Mouse (Mus musculus): ENCODE results near the gene Rpl41.
"Not testable (repeated sequence)": the region's sequence is repeated elsewhere in the genome, so short reads cannot be mapped to it uniquely, and the experiment has no call there.

Gene Rpl41

DNA sequence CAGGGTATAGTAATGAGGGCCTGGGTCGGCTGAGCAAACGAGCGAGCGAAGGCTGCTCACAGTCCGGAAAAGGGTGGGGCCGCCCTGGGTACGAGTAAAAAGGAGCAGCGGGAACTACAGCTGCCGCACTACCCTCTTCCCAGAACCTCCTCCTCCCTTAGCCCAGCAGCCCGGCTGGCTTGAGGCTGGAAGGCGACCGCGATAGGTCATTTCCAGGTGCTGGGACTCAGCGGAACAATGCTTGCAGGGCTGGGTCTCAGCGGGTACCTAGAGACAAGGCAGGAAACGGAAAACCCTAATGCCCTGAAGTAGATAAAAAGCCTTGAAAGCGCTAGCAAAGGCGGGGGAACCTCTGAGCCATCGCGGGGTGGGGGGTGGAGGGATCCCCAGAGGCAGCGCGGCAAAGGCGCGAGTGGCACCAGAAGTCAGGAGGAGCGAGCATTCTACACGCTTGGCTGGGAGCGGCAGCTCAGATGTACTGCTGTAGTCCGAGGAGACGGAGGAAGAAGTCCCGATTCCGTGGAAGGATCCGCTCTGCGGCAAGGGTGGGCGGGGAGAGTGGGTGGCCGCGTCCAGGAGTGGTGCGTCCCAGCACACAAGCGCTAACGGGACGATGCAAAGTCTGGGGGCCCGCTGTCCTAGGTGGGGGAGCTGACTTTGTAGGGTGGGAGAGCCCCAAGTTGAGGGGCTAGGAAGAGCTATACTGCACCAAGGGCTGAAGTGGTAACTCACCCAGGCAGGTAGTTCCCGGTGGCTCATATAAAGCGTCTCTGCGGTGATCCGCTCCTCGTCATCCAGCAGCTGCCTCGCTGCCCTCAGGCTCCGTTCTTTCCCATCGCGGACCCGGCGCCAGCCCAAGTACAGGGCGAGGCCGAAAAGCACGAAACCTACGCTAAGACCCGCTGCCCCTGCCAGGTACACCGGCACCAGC is 24.1 kb downstream of the Rpl41 start:
- DNase-seq (ENCODE audit: low spot score): no peak

DNA sequence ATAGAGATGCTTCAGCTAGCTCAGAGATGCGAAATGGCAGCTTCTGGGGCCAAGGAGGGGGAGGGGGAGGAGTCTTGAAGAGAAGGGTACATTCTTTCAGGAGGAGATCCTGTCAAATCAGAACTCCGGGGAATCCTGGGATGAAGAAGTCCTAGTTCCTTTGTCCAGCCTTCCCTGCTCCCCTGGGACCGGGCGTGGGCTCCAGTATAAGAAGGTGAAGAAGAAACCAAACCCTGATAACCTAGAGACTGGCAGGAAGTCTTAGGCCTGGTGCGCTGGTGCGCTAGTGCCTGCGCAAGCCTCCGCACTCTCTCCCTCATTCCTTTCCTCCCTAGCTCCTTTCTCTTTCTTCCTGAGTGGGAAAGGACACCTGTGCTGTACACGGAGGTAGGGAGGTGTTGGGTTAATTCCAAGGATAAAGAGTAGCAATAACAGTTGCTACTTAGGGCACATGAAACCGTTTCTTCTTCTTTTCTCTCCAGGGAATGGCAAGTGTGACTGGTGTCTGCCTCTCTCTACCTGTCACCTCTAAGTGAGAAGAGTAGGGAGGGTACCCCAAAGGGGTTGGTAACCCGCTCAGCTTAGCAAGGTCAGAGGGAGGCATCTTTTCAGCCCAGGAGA is 24.9 kb downstream of the Rpl41 start:
- no peak for DNase-seq (ENCODE audit: low spot score)

DNA sequence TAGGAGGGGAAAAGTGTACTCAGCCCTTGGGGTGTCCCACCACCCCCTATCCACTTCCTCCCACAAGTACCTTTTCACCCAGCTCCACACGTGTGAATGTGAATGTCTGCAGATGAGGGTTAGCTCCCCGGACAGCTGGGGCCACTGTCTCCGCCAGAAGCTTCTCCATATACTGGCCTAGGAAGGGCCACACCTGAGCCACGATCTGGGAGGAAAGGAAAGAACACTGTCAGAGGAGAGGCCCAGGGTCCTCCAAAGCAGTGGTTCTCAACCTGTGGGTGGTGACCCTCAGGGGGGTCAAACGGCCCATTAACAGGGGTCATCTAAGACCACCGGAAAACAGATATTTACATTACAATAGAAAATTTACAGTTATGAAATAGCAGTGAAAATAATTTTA is 26.8 kb downstream of the Rpl41 start:
- no peak for DNase-seq (ENCODE audit: low spot score)

DNA sequence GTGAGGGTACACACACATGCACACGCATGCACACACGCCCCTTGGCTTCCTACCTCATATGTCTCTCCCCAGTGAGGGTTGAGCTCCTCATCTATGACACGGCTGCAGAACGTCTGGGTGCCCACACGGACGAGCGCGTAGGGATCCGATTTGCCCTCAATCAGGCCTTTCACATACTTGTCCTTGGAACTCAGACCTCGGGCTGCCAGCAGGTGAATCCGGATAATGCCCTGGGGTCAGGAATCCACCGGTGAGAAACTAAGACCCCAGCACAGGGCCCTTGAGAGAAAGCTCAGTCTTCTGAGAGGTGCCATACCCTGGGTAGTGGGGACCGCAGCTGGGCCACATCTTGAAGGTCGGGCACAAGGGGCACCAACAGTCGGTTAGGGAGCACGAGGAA is 28.5 kb downstream of the Rpl41 start:
- DNase-seq (ENCODE audit: low spot score): no peak

DNA sequence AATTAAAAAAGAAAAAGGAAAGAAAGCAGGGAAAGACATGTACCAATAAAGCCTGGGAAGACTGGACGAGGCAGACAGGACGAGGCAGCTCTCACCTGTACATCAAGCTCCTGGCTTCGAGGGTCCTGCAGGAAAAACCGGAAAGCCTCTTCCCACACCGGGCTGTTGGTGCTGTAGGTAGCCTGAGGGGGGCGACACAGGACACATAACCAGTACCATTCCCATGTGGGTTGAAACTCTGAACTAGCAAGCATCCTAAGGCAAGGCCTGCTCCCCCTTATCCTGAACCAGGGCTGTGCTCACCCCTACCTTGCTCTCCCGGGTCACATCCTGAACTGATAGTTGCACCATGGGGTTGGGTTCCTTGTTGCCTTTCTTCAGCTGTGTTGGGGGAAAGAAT is 30.3 kb downstream of the Rpl41 start:
- DNase-seq (ENCODE audit: low spot score): no peak

DNA sequence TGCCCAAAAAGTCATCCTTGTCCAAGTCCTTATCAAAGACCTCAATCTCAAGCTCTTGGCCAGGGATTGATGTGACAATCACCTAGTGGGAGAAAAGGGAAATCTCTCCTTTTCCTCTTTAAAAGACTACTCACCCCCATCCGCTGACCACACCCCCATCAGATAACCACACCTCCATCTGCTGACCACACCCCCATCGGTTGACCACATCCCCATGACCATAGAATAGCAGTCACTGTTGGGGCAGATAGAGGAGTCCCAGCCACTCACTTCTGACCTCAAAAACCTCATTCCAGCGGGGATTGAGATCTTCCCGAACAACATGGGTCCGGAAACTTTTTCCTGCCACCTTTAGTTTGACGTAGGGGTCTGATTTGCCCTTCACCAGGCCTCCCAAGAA is 32.4 kb downstream of the Rpl41 start:
- DNase-seq (ENCODE audit: low spot score): no peak

DNA sequence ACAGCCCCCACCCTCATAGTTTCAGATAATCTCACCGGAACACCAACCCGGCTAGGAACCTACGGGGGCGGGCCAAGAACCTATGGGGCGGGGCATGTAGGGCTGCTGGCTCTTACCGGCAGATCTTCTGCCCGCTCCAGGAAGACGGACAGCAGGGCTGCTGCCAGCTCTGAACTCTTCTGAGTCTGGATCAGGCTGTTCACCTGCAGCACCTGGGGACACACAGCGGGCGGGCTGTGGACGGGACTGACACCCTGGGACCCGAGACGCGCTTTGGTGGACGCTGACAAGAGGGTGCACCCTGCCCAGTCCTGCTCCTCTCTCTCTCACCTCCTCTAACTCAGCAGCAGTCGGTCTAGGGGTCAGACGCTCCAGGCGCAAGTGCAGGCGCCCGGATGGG is 33.1 kb downstream of the Rpl41 start:
- no peak for DNase-seq (ENCODE audit: low spot score)

DNA sequence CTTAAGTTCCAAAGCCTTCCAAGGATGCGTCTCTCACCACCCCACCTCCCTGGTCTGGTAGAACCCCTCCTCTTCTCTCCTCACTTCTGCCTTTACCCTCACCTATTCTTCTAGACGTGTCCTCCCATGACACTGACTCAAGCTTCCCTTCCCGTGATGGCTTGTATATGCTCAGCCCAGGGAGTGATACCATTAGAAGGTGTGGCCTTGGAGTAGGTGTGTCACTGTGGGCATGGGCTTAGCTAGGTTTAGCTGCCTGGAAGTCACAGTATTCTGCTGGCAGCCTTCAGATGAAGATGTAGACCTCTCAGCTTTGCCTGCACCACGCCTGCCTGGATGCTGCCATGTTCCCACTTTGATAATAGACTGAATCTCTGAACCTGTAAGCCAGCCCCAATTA is 34.1 kb downstream of the Rpl41 start:
- no peak for DNase-seq (ENCODE audit: low spot score)

DNA sequence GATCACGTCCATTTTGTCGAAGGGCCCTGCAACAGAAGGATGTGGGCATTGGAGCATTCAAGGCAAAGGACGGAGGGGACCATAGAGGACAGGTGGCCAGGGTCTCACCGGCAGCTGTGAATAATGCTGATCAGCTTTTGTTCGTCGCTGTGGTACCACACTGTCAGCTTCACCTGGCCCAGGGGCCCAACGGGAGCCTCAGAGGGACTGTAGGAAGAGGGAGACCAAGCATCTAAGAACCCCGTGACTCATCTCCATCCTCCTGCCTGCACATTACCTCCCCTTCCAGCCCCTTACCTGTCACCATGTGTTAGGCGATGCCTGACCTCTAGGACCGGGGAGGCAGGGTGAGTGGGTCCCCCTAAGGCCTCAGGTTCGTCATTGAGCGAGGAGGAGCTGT is 37.3 kb downstream of the Rpl41 start:
- DNase-seq (ENCODE audit: low spot score): no peak

DNA sequence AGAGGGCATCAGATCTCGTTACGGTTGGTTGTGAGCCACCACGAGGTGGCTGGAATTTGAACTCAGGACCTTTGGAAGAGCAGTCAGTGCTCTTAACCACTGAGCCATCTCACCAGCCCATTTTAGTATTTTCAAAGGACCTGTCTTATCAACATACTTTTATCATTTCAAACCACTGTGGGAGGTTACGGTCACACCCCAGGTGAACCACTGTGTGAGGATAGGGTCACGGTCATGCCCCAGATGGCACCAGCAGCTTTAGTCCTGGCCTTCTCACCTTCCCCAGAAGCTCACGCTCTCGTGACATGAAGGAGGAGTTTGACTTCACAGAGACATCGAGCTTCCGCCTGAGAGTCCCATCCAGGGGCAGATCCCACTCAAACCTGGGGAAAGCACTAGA is 37.9 kb downstream of the Rpl41 start:
- no peak for DNase-seq (ENCODE audit: low spot score)

DNA sequence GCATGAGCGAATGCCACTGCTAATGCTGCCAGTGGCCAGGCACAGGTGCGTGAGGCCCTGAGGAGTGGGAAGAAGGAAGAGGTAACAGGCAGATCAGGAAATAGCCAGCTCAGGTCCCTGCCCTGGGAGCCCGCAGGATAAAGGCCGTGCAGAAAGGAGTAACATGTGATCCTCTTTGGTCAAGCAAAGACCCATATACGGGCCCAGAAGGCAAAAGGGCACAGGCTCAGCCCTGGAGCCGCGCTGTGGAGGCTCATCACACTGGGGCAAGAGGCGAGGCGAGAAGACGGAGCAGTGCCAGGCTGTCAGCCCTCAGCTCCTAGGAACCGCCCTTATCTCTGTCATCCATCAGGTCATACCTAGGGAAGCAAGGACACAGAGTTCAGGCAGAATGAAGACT is 38.8 kb downstream of the Rpl41 start:
- no peak for DNase-seq (ENCODE audit: low spot score)

DNA sequence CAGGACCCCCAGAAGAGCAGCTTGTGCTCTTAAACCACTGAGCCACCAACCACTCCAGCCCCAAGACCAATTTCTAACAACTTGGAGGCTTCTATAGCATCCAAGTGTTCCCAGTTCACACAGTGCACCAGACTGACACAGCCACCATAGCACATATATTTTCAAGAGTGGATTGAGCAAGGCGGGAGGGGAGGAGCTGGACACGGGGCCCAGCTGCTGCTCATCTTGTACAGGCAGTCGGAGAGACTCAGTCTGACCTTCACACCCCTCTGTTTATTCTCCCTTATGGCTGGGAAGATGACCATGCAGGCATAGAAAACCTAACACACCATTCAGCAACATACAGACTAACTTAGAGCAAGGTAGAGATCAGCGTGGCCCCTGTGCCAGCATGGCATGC is 39.3 kb downstream of the Rpl41 start:
- DNase-seq (ENCODE audit: low spot score): no peak

DNA sequence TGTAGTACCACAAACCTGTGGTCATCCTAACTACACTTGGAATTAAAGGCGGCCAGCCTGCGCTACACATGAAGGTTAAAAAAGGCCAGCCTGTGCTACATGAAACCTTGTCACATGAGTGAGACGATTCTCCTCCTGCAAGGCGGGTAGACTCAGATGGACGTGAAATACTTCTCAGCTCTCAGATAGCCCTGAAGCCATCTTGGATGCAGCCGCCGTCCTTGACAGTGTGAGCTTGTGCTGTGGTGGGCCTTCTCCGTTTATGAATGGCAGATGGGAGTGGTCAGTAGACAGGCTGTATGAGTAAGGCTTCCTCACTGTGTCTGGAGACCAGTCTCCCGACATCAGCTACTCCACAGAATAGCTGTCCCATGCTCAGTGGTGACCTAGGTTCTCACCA is 39.9 kb downstream of the Rpl41 start:
- no peak for DNase-seq (ENCODE audit: low spot score)

DNA sequence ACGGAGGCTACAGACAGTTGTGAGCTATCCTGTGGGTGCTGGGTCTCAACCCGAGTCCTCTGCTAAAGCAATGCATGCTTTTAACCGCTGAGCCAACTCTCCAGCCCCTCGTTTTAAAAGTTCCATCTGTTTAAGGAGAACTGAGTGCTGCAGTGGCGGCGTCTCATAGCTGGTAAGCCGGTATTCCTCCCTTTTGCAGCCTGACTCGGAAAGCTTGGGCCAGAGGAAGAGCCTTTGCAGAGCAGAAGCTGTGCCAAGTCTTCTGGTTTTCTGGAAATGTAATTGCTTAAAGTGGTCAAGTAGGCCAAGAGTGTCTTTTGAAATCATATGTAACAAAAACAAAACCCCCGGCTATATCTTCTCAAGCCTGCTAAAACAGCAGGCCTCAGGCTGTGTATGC is 40.8 kb downstream of the Rpl41 start:
- DNase-seq (ENCODE audit: low spot score): no peak

DNA sequence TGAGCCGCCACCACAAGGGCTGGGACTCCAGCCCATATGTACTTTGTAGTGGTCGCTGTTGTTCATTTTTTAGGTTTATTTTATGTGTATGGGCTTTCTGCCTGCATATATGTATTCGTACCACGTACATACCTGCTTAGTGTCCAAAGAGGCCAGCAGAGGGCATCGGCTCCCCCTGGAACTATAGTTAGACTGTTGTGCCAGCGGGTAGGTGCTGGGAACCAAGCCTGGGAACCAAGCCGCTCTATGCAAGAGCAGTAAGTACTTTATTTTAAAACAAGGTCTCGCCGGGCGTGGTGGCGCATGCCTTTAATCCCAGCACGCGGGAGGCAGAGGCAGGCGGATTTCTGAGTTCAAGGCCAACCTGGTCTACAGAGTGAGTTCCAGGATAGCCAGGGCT is 43.1 kb downstream of the Rpl41 start:
- no peak for DNase-seq (ENCODE audit: low spot score)

DNA sequence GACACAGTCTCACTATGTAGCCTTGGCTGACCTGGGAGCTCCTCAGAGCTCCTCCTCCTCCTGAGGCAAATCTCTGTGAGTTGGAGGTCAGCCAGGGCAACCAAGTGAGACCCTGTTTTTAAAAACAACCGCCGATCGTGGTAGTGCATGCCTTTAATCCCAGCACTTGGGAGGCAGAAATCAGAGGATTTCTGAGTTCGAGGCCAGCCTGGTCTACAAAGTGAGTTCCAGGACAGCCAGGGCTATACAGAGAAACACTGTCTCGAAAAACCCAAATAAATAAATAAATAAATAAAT is 43.8 kb downstream of the Rpl41 start:
- not testable (repeated sequence) for DNase-seq (ENCODE audit: low spot score)

DNA sequence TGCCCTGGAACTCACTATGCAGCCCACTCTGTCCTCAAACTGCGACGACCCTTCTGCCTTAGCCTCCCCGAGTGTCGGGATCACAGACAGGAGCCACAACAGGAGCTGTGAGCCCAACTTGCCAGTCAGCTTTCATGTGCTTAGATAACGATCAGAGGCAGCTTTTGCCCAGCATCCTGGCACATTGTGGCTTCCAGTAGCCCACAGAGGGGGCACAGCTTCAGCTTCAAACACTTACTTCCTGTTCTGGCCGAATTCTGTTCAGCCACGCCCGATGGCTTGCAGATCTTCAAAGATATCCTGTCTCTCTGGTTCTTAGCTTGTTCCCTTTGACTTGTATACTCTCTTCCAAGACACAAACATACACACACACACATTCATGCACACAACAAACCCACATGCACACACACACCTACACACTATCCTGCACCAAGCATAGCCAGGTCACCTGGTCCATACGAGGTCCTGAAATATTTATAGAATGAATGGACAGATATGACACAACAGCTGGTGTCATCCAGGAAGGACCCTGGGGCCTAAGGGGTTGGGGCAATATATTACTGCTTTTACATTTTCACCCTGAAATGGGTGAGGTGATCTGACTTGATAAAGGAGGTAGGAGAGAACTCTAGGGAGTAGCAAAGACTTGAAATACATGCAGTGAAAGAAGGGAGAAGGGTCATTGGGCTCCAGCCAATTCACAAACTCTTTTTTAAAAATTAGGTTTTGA is 44.3 kb downstream of the Rpl41 start:
- DNase-seq (ENCODE audit: low spot score): no peak

DNA sequence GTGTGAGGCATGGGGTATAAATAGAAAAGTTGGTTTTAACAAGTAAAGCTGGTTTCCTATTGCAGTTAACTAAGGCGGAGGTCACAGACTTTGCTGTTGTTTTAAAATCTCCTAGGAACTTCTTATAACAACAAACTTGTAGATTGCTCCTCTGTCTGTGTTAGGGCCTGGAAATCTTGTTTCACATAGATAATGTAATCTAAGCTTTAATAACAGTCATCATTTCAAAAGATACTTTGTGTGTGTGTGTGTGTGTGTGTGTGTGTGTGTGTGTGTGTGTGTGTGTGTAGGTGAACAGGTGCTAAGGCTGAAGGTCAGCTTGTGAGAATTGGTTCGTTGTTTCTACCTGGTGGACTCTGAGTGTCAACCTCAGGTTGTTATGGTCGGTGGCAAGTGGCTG is 45.1 kb downstream of the Rpl41 start:
- DNase-seq (ENCODE audit: low spot score): no peak

DNA sequence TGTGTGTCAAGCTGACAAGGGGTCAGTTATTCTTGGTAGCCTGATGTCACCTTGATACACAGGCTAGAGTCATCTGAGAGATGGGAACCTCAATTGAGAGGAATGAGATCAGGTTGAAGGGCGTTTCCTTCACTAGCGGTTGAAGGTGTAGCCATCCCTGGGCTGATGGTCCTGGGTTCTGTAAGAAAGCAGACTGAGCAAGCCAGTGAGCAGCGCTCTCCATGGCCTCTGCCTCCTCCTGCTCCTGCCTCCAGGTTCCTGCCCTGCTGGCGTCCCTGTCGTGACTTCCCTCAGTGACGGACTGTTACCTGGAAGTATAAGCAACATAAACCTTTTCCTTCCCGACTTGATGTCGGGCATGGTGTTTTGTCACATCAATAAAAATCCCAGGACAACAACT is 45.6 kb downstream of the Rpl41 start:
- no peak for DNase-seq (ENCODE audit: low spot score)

DNA sequence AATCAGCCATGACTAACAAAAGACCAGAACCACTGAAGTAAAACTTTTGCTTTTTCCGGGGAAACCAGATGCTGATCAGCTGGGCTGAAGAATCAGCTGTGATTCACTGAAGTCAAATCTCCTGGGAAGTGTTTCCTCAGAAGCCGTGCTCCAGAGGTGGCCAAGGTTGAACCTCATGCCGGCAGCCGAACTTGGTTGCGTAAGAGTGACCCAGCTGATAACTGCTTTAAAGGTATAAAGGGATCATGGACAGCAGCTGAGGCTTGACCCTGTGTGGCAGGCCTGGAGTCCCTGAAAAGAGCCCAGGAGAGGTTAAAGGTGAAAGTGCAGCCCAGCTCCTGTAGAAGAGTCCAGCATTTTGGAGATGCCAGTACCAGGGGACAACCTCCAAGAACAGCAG is 46.8 kb downstream of the Rpl41 start:
- no peak for DNase-seq (ENCODE audit: low spot score)

DNA sequence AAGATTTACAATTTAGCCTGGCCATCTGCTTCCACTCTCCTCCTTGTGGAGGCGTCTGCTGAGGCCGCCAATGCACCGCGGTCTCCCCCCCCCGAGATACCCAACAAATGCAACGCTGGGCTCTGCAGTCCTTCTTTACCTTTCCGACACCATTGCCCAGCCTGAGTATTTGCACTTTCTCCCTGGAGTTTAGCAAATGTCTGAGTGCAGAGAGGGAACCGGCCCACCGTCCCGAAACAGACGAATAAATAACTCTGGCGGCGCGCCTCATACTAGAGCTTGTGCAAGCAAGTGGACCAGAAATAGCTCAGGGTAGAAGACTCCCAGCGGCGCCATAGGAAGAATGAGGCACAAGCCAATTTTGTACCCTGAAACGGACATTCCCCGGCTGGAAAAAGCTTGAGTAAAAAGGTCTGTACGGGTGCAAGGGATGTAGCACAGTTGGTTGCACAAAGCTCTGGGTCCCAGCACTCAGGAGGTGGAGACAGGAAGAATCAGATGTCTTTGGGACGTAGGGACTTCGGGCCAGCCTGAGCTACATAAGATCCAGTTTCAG is 49.9 kb downstream of the Rpl41 start:
- no peak for DNase-seq (ENCODE audit: low spot score)

DNA sequence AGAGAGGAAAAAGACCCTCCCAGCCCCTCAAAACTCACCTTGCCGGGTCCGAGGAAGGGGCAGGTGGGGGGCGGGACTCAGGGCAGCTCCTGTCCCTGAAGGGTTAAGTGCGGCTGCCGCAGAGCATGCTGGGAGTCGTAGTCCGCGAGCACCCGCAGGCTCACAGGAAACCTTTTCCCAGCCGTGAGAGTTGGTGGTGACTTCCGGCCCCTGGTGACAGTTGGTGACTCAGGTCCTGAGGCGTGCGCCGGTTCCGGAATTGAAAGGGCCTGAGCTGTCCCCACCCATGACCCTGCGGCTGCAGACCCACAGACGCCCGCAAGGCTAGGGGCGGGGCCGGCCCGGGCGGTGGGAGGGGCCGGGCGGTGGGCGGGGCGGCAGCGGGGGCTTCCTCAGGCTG is 50.5 kb downstream of the Rpl41 start, which contains the start of gene Myl6b:
TSS of gene Myl6b (minus strand) at position 96 of the 400 bp plus-strand sequence.
- peak; percentile 84 for DNase-seq (ENCODE audit: low spot score)

All from layer of hippocampus, adult 9-10 months (tissue).